Mouse (Mus musculus) lung, postnatal 14 days (tissue): ENCODE measurements around the gene Cd52.
A peak's percentile ranks its signal among the peaks of the same experiment; 100 is the strongest.

Experiments used
- DNase-seq: peaks from one replicate; pipeline ENCODE4 v3.0.0; 2021

The Cd52 gene

GRCm38 (mm10) chr4:134118126-134118800 lies 23.4 kb upstream of the Cd52 start:
- DNase-seq, result no peak

- DNase-seq, result no peak
Observed at GRCm38 (mm10) chr4:134117012-134117411, 22.1 kb upstream of the Cd52 start.

- DNase-seq, result no peak
Observed at GRCm38 (mm10) chr4:134116501-134116900, 21.6 kb upstream of the Cd52 start.

GRCm38 (mm10) chr4:134115215-134116144 lies 20.6 kb upstream of the Cd52 start:
- DNase-seq, result no peak

- DNase-seq, result no peak
Observed at GRCm38 (mm10) chr4:134114038-134114437, 19.2 kb upstream of the Cd52 start.

GRCm38 (mm10) chr4:134113356-134113994 lies 18.6 kb upstream of the Cd52 start:
- DNase-seq, result no peak

DNA sequence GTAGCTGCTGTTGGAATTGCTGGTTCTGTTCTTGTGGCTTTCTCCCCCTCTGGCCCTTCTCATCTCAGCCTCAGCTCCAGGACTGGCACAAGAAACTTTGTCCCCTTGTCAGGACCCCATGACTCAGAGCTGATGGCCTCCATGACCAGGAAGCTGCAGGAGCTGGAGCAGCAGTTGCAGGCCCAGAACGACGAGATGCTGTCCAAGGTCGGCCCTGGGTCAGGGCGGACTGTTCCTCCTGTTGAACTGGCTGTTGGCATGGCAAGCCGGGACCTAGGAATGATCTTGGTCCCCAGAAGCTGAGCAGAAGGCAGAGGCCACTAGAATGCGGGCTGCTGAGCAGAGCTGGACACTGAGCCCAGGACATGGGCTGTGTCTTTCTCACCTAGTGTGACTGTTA lies 17.5 kb upstream of the Cd52 start:
- no peak for DNase-seq

DNA sequence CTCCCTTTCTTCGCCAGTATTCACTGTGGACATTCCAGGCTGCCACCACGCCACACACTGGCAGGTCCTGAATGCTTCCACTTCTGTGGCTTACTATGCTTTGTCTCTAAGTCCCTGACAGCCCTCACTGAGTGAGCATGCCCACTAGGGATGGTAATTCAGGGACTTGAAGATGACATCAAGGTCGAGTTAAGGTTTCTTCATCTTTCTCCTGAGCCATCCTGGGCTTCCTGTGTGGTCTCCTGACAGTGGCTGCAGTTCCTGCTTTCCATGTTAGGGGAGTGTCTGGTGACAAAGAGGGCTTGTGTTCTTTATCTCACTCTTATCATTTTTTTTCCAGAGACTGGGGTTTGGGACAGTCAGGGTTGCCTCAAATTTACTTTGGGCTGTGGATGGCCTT lies 15.8 kb upstream of the Cd52 start:
- no peak for DNase-seq

DNA sequence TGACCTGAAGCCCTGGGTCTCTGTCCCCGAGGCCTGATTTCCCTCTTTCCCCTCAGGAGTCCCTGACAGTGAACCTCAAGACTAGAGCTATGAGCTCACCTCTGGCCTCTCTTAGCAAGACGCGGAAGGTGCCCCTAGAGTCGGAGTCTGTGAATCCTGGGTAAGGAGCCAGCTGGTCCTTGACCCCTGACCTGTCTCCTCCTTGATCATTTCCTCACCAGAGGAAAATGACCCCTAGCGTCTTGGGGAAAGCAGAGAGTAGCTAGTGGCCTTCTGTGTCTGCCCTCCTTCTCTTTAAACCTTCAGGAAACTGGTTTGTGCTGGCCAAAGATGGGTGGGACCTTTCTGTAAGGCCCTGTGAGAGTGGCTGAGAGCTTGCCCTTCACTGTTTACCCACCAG lies 13.3 kb upstream of the Cd52 start:
- DNase-seq, result no peak

DNA sequence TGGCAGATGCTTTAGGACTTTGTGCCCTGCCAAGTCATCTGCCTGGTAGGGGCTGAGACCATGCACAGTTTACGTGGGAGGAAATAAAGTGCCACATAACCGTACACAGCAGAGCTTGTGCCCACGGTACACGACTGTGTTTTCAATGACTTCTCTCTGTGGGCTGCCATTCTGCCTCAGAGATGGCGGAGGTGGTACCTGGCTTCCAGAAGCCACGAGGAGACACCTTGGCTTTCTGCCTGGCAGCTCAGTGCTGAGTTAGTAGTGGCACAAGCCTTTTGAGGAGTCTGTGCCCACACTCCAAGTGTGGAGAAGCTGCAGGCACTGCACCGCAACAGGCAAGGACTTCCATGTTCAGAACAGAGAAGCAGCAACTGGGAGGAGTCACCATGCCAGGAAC lies 12.8 kb upstream of the Cd52 start:
- DNase-seq, result no peak

GRCm38 (mm10) chr4:134106105-134106504 lies 11.2 kb upstream of the Cd52 start:
- no peak for DNase-seq

- DNase-seq, result no peak
Observed at GRCm38 (mm10) chr4:134102742-134103119, 7.8 kb upstream of the Cd52 start.

GRCm38 (mm10) chr4:134101979-134102741 lies 7.3 kb upstream of the Cd52 start, which contains the start of gene Ubxn11:
Gene Ubxn11, plus strand, starts transcription at chr4:134102570.
- DNase-seq, result peak; percentile 81

DNA sequence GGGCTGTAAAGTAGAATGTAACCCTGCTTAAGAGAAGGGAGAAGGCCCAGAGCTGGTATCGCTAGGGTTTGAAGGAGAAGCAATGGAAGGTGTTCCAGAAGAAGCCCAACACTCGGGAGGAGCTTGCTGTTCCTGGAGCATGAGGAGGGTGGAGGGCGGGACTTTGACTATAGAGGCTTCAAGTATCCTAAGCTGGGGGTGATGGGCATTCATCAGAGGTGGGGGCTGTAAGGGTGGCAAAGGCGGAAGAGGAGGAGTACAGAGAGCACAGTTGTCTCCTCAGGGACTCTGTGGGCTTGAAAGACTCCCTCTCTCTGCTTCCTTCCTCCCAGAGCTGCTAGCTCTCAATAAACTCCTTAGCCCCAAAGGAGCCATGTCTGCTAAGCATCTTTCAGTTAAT lies 5.4 kb upstream of the Cd52 start:
- DNase-seq, result no peak

DNA sequence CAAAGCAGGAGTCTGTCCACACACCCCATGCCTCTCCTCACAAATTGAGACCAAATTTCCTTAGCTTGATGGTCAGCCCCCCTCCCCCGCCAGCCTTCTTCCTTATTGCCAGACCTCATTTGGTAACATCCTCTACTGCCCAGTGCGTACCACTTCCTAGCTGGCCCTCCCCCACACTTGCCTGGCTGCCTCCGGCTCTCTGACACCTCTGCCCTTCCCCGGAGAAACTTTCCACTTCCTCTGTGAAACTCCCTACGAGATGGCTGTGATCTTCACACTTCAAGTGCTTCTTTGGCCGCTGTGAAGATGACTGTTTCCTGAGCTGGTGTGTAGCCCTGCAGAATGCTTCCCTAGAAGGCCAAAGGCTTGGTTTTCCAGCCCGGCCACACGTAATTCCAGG lies 3.7 kb upstream of the Cd52 start:
- peak; percentile 47 for DNase-seq

DNA sequence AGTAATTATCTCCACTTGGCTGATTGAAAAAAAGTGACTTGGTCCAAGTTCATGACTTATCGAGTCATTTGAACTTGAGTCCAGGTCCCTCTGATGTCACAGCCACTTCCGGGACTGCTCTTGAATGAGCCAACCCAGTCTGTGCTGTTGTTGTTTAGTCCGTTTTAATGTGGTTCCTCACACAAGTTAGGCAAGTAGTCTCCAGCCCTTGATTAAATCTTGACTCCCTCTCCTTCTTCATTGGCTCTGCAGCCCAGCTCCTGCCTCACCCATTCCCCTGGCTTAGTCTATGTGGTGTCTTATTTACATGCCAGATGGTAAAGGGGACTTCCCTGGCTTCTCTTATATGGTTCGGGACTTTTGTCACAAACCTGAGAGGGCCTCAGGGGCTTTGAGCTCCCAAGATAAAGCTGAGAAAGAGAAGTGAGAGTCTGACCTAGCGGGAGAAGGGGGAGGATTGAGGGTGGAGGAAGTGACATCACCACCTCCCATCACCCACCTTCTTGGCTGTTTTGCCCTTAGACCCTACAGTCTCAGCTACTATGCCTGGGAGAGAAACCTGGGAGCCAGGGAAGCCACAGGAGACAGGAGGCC lies 2.2 kb upstream of the Cd52 start:
- no peak for DNase-seq

DNA sequence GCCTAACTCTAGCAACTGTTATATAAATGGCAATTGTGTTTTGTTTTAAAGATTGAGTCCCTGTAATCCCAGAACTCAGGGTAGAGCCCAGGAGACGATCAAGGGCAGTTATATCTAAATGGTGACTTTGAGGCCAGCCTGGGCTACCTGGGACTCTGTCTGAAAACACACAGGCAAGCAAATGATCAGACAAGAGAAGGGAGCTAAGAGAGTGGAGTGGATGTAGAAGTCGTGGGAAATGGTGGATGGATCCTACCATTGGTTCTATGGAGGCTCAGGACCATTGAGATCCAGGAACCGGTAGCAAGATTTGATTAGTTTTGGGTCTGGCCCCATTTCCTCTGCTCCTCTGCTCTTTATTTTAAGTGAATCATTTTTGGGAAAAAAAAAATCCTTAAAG lies 1.2 kb upstream of the Cd52 start:
- no peak for DNase-seq

DNA sequence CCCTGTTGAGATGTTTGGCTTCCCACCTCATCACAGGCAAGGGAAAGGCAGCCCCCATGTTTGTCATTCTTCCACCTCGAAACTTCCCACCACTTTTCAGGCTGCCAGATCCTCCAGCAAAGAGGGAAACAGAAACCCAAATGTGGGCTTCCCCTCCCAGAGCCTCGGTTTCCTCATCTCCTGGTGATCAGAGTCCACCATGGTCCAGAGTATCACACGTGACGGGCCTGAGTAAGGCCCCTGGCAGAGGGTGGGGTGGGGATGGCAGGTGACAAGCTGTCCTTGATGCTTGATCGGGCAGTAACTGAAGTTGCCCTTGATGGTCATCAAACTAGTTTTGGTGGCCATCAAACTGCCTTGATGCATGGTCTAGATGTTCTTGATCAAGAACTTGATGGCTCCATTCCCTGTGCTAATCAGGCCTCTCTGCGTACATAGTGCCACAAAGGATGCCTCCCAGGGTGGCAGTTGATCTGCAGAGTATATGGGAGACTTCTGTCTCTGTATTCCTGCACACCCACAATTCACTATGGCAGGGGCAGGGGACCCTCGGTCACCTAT lies 798 bp downstream of the Cd52 start:
- DNase-seq, result no peak

GRCm38 (mm10) chr4:134092382-134093288 lies 2.2 kb downstream of the Cd52 start:
- DNase-seq, result peak; percentile 73

DNA sequence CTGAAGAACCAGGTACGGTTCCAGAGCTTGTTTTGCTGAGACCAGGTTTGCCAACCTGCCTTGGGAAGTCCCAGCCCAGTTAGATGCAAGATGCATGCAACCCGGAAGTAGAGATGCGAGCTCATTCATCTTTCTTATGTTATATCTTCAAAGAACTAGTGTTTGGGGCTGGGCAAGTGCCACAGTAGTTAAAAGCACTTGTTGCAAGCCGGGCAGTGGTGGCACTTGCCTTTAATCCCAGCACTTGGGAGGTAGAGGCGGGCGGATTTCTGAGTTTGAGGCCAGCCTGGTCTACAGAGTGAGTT lies 3.7 kb downstream of the Cd52 start:
- DNase-seq, result no peak

DNA sequence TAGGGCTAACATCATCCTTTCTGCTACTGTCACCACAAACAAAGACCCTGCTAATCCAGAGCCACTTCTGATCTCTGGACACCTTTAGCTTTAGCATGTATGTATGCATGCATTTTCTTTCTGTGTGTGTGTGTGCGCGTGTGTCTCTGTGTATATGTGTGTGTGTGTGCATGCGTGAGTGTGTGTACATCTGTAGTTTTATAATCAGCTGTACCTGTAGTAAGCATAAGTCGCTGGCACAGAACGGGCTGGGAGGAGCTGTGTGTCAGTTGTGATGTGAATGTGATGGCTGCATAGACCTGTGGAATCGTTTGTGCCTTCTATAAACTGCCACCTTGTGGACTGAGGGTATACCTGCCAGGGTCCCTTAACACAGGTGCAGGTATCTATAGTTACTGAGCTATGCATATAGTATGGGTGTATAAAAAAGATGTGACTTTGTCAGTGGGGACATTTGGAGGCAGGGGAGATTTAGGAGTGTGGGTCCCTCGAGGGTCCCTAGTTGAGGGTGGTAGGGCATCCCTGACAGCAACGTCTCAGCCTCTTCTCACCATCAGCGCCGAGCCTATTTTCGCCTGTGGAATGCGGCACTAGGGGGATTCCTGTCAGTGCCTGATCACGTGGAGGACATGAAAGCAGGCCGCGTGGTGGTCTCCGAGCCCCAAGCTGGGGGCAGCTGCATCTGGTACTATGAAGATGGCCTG lies 4.2 kb downstream of the Cd52 start:
- DNase-seq, result no peak
